Mouse (Mus musculus): ENCODE measurements around the gene Ttll3. TPM values are rescaled to one million over a fixed set of nuclear protein-coding genes. Genes with fewer than 3 reads are reported as not detected.

Ttll3 gene
- total RNA-seq, 2 experiments from 2014 or later: 1.8 to 4.3 TPM

GRCm38 (mm10) chr6:113455007-113455406 is 65.9 kb downstream of the Ttll3 start:
- DNase-seq: no peak

- DNase-seq: no peak
These were observed 69.0 kb downstream of the Ttll3 start, which contains the start of gene Il17re for GRCm38 (mm10) chr6:113457952-113458534. Gene Il17re, plus strand, starts transcription at chr6:113458484.

GRCm38 (mm10) chr6:113458635-113459034 is 69.6 kb downstream of the Ttll3 start:
- no peak for DNase-seq

- DNase-seq: no peak
These were observed 75.0 kb downstream of the Ttll3 start for GRCm38 (mm10) chr6:113464040-113464439.

Small RNAs within 50 kb of the gene (microRNA-seq; reads per million reads assigned to microRNA genes)
- not detected for gene Gm24387

Other genes with a start within 250 kb of the Ttll3 start
- gene Lhfpl4, start 193.9 kb upstream of the Ttll3 start, total RNA-seq (2021): 1 to 10 TPM; 3.2 to 4.8 TPM
- 10 to 100 TPM; 27.4 to 35.3 TPM for gene Mtmr14, start 151.4 kb upstream of the Ttll3 start, total RNA-seq (2021)
- gene Cpne9, start 107.0 kb upstream of the Ttll3 start, total RNA-seq (2021): 1 to 10 TPM in 1 of 2 experiments, under 1 TPM in 1; 0.90 to 1.2 TPM
- gene Brpf1, start 82.1 kb upstream of the Ttll3 start, total RNA-seq (2021): 10 to 100 TPM; 32.6 to 37.2 TPM
- gene Ogg1, start 62.3 kb upstream of the Ttll3 start, total RNA-seq (2021): 10 to 100 TPM; 11.9 to 12.0 TPM
- gene Camk1, start 45.3 kb upstream of the Ttll3 start, total RNA-seq (2021): 10 to 100 TPM; 47.1 to 50.3 TPM
- 10 to 100 TPM; 30.5 to 37.1 TPM for gene Tada3, start 11.4 kb upstream of the Ttll3 start, total RNA-seq (2021)
- gene Arpc4, start 11.1 kb upstream of the Ttll3 start, total RNA-seq (2021): 100 to 1,000 TPM; 181 to 183 TPM
- gene Rpusd3, start 30.1 kb downstream of the Ttll3 start, total RNA-seq (2021): 10 to 100 TPM; 16.4 to 24.4 TPM
- 100 to 1,000 TPM; 397 to 418 TPM for gene Cidec, start 46.5 kb downstream of the Ttll3 start, total RNA-seq (2021)
- 10 to 100 TPM; 47.6 to 48.4 TPM for gene Jagn1, start 53.3 kb downstream of the Ttll3 start, total RNA-seq (2021)
- 1 to 10 TPM; 1.1 to 1.5 TPM for gene Il17re, start 69.2 kb downstream of the Ttll3 start, total RNA-seq (2021)
- 10 to 100 TPM; 22.6 to 25.0 TPM for gene Il17rc, start 82.2 kb downstream of the Ttll3 start, total RNA-seq (2021)
- 10 to 100 TPM; 35.8 to 43.1 TPM for gene Creld1, start 94.0 kb downstream of the Ttll3 start, total RNA-seq (2021)
- gene Prrt3, start 112.7 kb downstream of the Ttll3 start, total RNA-seq (2021): under 1 TPM; 0.30 to 0.55 TPM
- gene Emc3, start 142.4 kb downstream of the Ttll3 start, total RNA-seq (2021): 10 to 100 TPM; 76.9 to 81.2 TPM
- 1 to 10 TPM; 5.0 to 7.0 TPM for gene Fancd2, start 142.4 kb downstream of the Ttll3 start, total RNA-seq (2021)
- not detected for gene Fancd2os, start 211.5 kb downstream of the Ttll3 start, total RNA-seq (2021)
- 100 to 1,000 TPM; 139 to 159 TPM for gene Brk1, start 215.5 kb downstream of the Ttll3 start, total RNA-seq (2021)
- 10 to 100 TPM; 24.7 to 26.3 TPM for gene Vhl, start 234.7 kb downstream of the Ttll3 start, total RNA-seq (2021)
- gene Irak2, start 249.2 kb downstream of the Ttll3 start, total RNA-seq (2021): 10 to 100 TPM; 15.8 to 23.3 TPM

Measured in adrenal gland, postnatal 10 days (tissue).